Mouse (Mus musculus) cerebellum, adult 2 months (tissue): ENCODE data around the gene Prss35. TPM values are rescaled to one million over a fixed set of nuclear protein-coding genes. Genes with fewer than 3 reads are reported as not detected.

Experiments
- DNase-seq, 2 experiments: peaks; one replicate each; pipeline ENCODE4 v3.0.0; 2021
- H3K27ac ChIP-seq: fragments of 200-500 bp; 2 replicates; pipeline ENCODE4 v1.5.1; 2012; ENCODE audit warnings: low read length, control low read depth, inconsistent platforms; ENCODE audit not compliant: insufficient read depth
- H3K27me3 ChIP-seq: fragments of 200-500 bp; 2 replicates; pipeline ENCODE4 v1.6.1; 2012; ENCODE audit warnings: inconsistent platforms, mild to moderate bottlenecking, low read length, moderate library complexity; ENCODE audit not compliant: control insufficient read depth, insufficient read depth
- H3K4me1 ChIP-seq: fragments of 200-500 bp; 2 replicates; pipeline ENCODE4 v1.6.1; 2011; ENCODE audit warnings: low read length; ENCODE audit not compliant: control insufficient read depth, insufficient read depth
- H3K4me3 ChIP-seq: fragments of 200-500 bp; replicated peaks from 2 replicates; pipeline ENCODE3; 2011; ENCODE audit warnings: mild to moderate bottlenecking, low read depth, low read length, control low read depth; ENCODE audit not compliant: insufficient read depth
- CTCF ChIP-seq: fragments of 200-500 bp; IDR thresholded peaks from 2 replicates; pipeline ENCODE4 v1.5.1; 2011; ENCODE audit warnings: low read depth, mild to moderate bottlenecking, control low read depth, low read length, moderate library complexity, borderline replicate concordance; ENCODE audit not compliant: insufficient read depth
- POLR2A ChIP-seq: fragments of 200-500 bp; IDR thresholded peaks from 2 replicates; pipeline ENCODE4 v1.6.1; 2011; ENCODE audit warnings: low read length, control low read depth, borderline replicate concordance; ENCODE audit not compliant: insufficient read depth
- WGBS: fragments of 180-500 bp; shearing (Covaris S2); methylation state at CpG from one replicate; pipeline ENCODE4 v1.1.7; 2018; 5-methylcytosine and 5-hydroxymethylcytosine counted together
- polyA plus RNA-seq: library from polyadenylated mRNA; depleted of rRNA; stranded (reverse); fragments of >200 nt; gene quantifications from 2 replicates; pipeline ENCODE4 v1.2.3, GENCODE M21; 2012

Gene Prss35
- polyA plus RNA-seq, 1 experiment: 3.1 TPM

- Histone ChIP-seq H3K4me3 (no peak overlapping the region), H3K27ac (no peak overlapping the region), H3K4me1 (no peaks in the 10 kb centered on the region), H3K27me3 (no peaks in the 10 kb centered on the region)
- DNase-seq: no peak
- 61% methylated on average over 6 of the region's 6 CpGs for WGBS
- no peak for TF ChIP-seq POLR2A
- TF ChIP-seq CTCF: no peak
Observed at GRCm38 (mm10) chr9:86708921-86709320, 34.5 kb upstream of the Prss35 start.

- TF ChIP-seq CTCF (no peak), POLR2A (no peak)
- WGBS: 96% methylated on average over 2 of the region's 2 CpGs
- Histone ChIP-seq H3K27ac (no peak overlapping the region), H3K27me3 (no peaks in the 10 kb centered on the region), H3K4me1 (no peaks in the 10 kb centered on the region), H3K4me3 (no peak overlapping the region)
- DNase-seq: no peak
Observed at GRCm38 (mm10) chr9:86710091-86710634, 33.3 kb upstream of the Prss35 start.

GRCm38 (mm10) chr9:86712648-86713047, 30.8 kb upstream of the Prss35 start:
- WGBS: 78% methylated on average over 2 of the region's 2 CpGs
- H3K27me3 ChIP-seq: no peaks in the 10 kb centered on the region
- H3K27ac ChIP-seq: no peak overlapping the region
- no peak for DNase-seq
- no peak overlapping the region for H3K4me3 ChIP-seq
- no peaks in the 10 kb centered on the region for H3K4me1 ChIP-seq
- TF ChIP-seq CTCF: no peak
- no peak for TF ChIP-seq POLR2A

GRCm38 (mm10) chr9:86714089-86714488, 29.4 kb upstream of the Prss35 start:
- Histone ChIP-seq H3K4me1 (no peaks in the 10 kb centered on the region), H3K4me3 (no peak overlapping the region), H3K27ac (no peak overlapping the region), H3K27me3 (no peaks in the 10 kb centered on the region)
- TF ChIP-seq POLR2A: no peak
- no peak for TF ChIP-seq CTCF
- WGBS: 85% methylated on average over 3 of the region's 3 CpGs
- no peak for DNase-seq

GRCm38 (mm10) chr9:86716540-86716939, 26.9 kb upstream of the Prss35 start:
- Histone ChIP-seq H3K4me1 (no peaks in the 10 kb centered on the region), H3K27ac (no peak overlapping the region), H3K27me3 (no peaks in the 10 kb centered on the region), H3K4me3 (no peak overlapping the region)
- no peak for DNase-seq
- TF ChIP-seq POLR2A: no peak
- no peak for TF ChIP-seq CTCF
- WGBS: 14% methylated on average over 2 of the region's 2 CpGs

- no peaks in the 10 kb centered on the region for H3K27me3 ChIP-seq
- no peak for DNase-seq
- H3K4me1 ChIP-seq: no peaks in the 10 kb centered on the region
- TF ChIP-seq POLR2A (no peak), CTCF (no peak)
- H3K4me3 ChIP-seq: no peak overlapping the region
- WGBS: 78% methylated on average over 5 of the region's 5 CpGs
- H3K27ac ChIP-seq: no peak overlapping the region
Observed at GRCm38 (mm10) chr9:86717119-86717518, 26.3 kb upstream of the Prss35 start.

GRCm38 (mm10) chr9:86720227-86720626, 23.2 kb upstream of the Prss35 start:
- Histone ChIP-seq H3K27ac (no peak overlapping the region), H3K4me1 (no peaks in the 10 kb centered on the region), H3K4me3 (no peak overlapping the region), H3K27me3 (no peaks in the 10 kb centered on the region)
- DNase-seq: no peak
- WGBS: 94% methylated on average over 5 of the region's 5 CpGs
- TF ChIP-seq CTCF (no peak), POLR2A (no peak)

- no peak for DNase-seq
- no peak overlapping the region for H3K27ac ChIP-seq
- H3K4me1 ChIP-seq: no peaks in the 10 kb centered on the region
- no peaks in the 10 kb centered on the region for H3K27me3 ChIP-seq
- TF ChIP-seq CTCF: no peak
- no peak for TF ChIP-seq POLR2A
- no peak overlapping the region for H3K4me3 ChIP-seq
- 75% methylated on average over 2 of the region's 2 CpGs for WGBS
Observed at GRCm38 (mm10) chr9:86720794-86721193, 22.7 kb upstream of the Prss35 start.
